Mouse (Mus musculus): ENCODE measurements around the gene Osmr. TPM values are rescaled to one million over a fixed set of nuclear protein-coding genes. Genes with fewer than 3 reads are reported as not detected.
A peak's percentile ranks its signal among the peaks of the same experiment; 100 is the strongest.

Osmr gene
- 0.35 and 0.36 TPM in 2 replicates for polyA plus RNA-seq (2016; fragmentation: Nextera tagmentation; extraction: Ambion mirVana)

DNA sequence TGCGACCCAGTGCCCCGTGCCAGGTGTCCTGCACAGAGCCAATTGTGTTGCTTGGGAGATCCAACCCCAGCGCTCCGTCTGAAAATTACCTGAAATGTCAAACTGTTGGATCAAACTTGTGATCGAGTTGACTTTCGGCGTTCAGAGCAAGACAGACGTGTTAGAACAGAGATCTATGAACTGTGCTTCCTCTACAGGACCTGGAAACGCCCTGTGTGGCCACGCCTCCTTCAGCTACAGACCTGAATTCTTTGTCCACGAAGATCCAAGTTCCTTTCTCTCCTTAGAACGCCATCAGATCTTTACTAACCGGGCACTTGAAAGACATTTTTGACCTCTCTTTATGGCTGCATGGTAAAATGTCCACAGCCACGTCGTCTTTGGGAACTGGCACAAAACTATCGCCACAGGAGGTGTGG is at the start of gene Osmr:
Gene Osmr, minus strand, starts transcription at position 369 of the 419 bp plus-strand sequence.
- Histone ChIP-seq H3K4me3 (peak within 1 kb of the TSS; percentile 60), H3K4me1 (peaks cover 19% of the 10 kb centered on the region), H3K27ac (replicated peaks) (peak within 1 kb of the TSS; percentile 16; the same call in 1 of the 2 replicates), H3K27me3 (replicated peaks; ENCODE audit: low read depth, poor library complexity, severe bottlenecking) (peaks cover 66% of the 10 kb centered on the region), H3K9me3 (no peaks in the 10 kb centered on the region), H3K36me3 (replicated peaks) (no peaks in the 10 kb centered on the region)
- 7% methylated on average over 16 of the region's 16 CpGs for WGBS
- DNase-seq (ENCODE audit: low spot score), result peak; percentile 39

DNA sequence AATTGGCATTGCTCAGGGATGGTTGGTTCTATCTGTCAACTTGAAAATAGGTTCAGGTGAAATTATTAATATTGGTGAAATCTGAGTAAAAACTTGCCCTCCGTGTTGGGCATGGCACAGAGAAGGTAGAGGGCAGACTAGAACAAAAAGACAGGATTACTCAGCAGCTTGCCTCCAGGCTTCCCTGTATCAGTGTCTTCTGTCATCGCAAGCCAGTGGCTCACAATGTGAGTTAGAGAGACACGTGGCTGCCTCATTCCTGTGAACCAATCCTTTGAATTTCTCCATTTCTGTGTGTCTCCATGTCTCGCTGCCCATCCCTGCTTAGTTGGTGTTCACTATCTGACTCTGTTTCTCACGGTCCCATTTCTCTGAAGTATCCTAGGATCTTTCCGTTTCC is 44.6 kb upstream of the Osmr start:
- Histone ChIP-seq H3K4me1 (no peaks in the 10 kb centered on the region), H3K27ac (replicated peaks) (no peak overlapping the region), H3K9me3 (no peaks in the 10 kb centered on the region), H3K27me3 (replicated peaks; ENCODE audit: low read depth, poor library complexity, severe bottlenecking) (no peaks in the 10 kb centered on the region), H3K4me3 (no peak overlapping the region), H3K36me3 (replicated peaks) (no peaks in the 10 kb centered on the region)
- DNase-seq (ENCODE audit: low spot score), result no peak
- WGBS, result 78% methylated on average over 6 of the region's 6 CpGs

DNA sequence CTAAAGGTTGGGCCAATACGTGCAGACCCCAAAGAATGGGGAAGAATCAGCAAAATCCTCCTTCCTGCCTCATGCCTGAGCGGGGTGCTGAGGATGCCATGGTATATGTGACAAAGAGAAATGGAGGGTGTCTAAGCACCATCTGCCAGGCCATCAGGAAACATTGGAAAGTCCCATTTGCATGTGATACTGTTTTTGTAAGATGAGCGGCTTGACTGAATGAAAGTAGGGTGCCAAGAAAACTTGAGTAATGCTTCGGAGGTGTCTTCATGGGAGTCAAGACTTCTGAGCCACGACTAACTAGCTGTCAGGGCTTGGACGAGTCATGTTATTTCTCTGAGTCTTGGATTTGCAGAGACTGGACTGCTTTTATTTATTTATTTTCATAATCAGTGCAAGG is 39.4 kb upstream of the Osmr start:
- Histone ChIP-seq H3K27me3 (replicated peaks; ENCODE audit: low read depth, poor library complexity, severe bottlenecking) (peaks cover 8% of the 10 kb centered on the region; the same call in 1 of the 2 replicates), H3K9me3 (no peaks in the 10 kb centered on the region), H3K36me3 (replicated peaks) (no peaks in the 10 kb centered on the region), H3K4me3 (no peak overlapping the region), H3K27ac (replicated peaks) (no peak overlapping the region), H3K4me1 (peaks cover 11% of the 10 kb centered on the region; the same call in 1 of the 2 replicates)
- no peak for DNase-seq (ENCODE audit: low spot score)
- WGBS, result 86% methylated on average over 6 of the region's 6 CpGs

DNA sequence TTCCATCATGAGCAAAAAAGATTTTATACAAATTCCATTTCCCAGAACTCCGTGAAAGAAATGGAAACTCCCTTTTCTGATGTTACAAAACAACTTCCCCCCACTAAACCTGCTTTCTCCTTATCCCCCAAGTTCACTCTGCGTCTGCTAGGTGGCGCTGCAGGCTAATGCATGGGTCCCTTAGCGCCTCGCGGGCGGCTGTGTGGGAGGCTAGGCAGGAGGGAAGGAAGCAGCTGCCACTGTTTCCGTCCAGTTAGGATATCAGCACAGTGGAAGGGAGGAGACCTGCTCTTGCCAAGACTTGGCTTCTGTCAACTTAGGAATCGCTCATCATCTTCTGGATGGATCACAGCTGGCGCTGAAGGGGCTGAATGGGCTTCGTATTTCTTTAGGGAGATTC is 34.9 kb upstream of the Osmr start:
- peaks cover 11% of the 10 kb centered on the region; the same call in 1 of the 2 replicates for H3K4me1 ChIP-seq
- no peaks in the 10 kb centered on the region for H3K36me3 ChIP-seq (replicated peaks)
- no peaks in the 10 kb centered on the region for H3K9me3 ChIP-seq
- DNase-seq (ENCODE audit: low spot score), result peak; percentile 91
- WGBS, result 3% methylated on average over 11 of the region's 11 CpGs
- H3K4me3 ChIP-seq, result no peak overlapping the region
- H3K27me3 ChIP-seq (replicated peaks; ENCODE audit: low read depth, poor library complexity, severe bottlenecking), result peaks cover 18% of the 10 kb centered on the region; the same call in 1 of the 2 replicates
- no peak overlapping the region for H3K27ac ChIP-seq (replicated peaks)

DNA sequence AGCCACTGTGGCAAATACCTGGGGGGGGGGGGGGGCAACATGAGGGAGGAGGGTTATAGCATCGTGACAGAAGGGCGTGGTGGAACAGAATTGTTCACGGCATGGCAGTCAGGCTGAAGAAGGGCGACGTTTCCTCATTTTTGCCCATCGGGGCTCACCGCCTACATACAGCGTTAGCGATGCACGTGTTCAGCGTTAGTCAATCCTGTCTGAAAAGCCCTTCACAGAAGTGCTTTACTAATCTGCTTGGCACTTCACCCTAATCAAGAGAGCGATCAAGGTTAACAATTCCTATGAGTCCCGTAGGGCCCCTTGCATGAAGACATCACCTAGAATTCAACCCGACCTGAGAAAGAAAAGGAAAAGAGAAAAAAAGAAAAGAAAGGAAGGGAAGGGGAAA is 34.3 kb upstream of the Osmr start:
- WGBS, result 72% methylated on average over 14 of the region's 14 CpGs
- peaks cover 11% of the 10 kb centered on the region; the same call in 1 of the 2 replicates for H3K4me1 ChIP-seq
- H3K9me3 ChIP-seq, result no peaks in the 10 kb centered on the region
- peaks cover 18% of the 10 kb centered on the region; the same call in 1 of the 2 replicates for H3K27me3 ChIP-seq (replicated peaks; ENCODE audit: low read depth, poor library complexity, severe bottlenecking)
- H3K36me3 ChIP-seq (replicated peaks), result no peaks in the 10 kb centered on the region
- DNase-seq (ENCODE audit: low spot score), result no peak
- H3K27ac ChIP-seq (replicated peaks), result no peak overlapping the region
- no peak overlapping the region for H3K4me3 ChIP-seq

DNA sequence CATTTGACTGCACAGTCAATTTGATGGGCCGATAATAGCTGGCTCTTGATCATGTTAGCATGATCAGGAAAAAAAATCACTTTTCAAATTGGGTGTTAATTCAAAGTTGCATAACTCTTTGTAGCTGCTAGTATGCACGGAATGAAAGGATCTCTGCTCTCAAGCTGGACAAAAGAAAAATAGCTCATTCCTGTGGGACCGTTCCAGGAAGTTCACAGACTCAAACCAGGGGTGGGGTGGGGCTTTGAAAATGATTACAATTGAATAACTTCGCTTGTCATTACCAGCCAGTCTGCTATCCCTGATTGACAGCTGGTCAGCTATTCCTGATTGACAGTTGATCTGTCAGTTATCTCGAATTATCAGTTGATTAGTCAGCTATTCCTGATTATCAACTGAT is 33.8 kb upstream of the Osmr start:
- DNase-seq (ENCODE audit: low spot score), result no peak
- H3K27ac ChIP-seq (replicated peaks), result no peak overlapping the region
- peaks cover 18% of the 10 kb centered on the region; the same call in 1 of the 2 replicates for H3K27me3 ChIP-seq (replicated peaks; ENCODE audit: low read depth, poor library complexity, severe bottlenecking)
- peaks cover 11% of the 10 kb centered on the region; the same call in 1 of the 2 replicates for H3K4me1 ChIP-seq
- no peak overlapping the region for H3K4me3 ChIP-seq
- no peaks in the 10 kb centered on the region for H3K36me3 ChIP-seq (replicated peaks)
- no peaks in the 10 kb centered on the region for H3K9me3 ChIP-seq
- WGBS, result 79% methylated on average over 5 of the region's 5 CpGs

DNA sequence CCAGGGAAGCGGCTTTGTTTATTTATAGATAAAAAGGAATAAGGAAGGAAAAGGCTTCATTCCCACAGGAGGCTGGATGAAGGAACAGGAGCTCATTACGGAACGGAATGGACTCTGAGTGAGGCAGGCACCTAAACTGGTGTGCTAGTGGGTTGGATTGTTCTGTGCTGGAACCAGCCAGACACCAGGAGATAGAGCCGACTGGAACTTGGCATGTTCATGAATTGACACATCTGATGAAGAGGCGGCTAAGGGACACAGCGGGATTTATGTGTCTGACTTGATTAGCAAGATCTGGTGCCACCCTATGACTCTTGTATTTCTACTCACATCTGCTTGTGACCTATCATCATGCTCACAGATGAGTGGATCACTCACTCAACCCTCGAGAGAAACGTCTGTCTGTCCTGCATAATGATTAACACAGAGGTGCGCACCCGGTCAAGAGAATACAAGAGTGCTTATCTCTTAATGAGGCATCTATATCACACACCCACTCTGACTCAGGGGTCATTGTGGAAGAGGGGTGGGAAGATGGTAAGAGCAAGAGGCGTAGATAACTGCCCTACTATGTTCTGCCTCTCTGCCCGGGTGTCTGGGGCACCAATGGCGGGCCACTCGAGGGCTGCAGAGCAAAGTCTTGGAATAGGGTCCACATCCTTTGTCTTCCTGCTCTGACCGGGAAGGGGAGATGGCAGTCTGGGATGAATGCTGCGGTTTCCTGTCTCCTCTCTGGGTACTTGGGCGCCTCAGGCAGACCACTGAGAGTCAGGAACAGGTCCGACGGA is 31.7 kb upstream of the Osmr start:
- Histone ChIP-seq H3K9me3 (no peaks in the 10 kb centered on the region), H3K27me3 (replicated peaks; ENCODE audit: low read depth, poor library complexity, severe bottlenecking) (peaks cover 16% of the 10 kb centered on the region; the same call in 1 of the 2 replicates), H3K4me3 (no peak overlapping the region), H3K4me1 (peaks cover 5% of the 10 kb centered on the region; the same call in 1 of the 2 replicates), H3K27ac (replicated peaks) (no peak overlapping the region), H3K36me3 (replicated peaks) (no peaks in the 10 kb centered on the region)
- no peak for DNase-seq (ENCODE audit: low spot score)
- WGBS, result 86% methylated on average over 19 of the region's 19 CpGs

DNA sequence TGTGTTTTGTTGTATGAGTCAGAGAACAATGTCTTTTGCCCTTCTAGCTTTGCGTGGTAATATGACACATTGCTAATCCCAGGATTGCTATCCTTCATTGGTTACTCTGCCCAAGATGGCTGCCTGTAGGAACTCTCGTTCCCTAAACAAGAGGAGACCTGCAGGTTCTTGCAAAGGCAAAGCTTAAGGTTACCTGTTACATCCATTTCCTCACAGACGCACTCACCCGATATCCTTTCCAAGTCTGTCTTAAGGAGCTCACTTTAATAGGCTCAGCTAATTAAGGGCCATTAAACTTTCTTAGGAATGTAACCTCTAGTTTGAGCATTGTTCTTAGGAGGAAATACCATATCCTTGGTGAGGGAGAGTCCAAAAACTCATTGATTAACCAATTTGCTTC is 31.0 kb upstream of the Osmr start:
- no peak overlapping the region for H3K27ac ChIP-seq (replicated peaks)
- H3K4me1 ChIP-seq, result peaks cover 5% of the 10 kb centered on the region; the same call in 1 of the 2 replicates
- H3K36me3 ChIP-seq (replicated peaks), result no peaks in the 10 kb centered on the region
- 82% methylated on average over 4 of the region's 4 CpGs for WGBS
- no peak overlapping the region for H3K4me3 ChIP-seq
- no peaks in the 10 kb centered on the region for H3K9me3 ChIP-seq
- H3K27me3 ChIP-seq (replicated peaks; ENCODE audit: low read depth, poor library complexity, severe bottlenecking), result peaks cover 10% of the 10 kb centered on the region; the same call in 1 of the 2 replicates
- DNase-seq (ENCODE audit: low spot score), result no peak

DNA sequence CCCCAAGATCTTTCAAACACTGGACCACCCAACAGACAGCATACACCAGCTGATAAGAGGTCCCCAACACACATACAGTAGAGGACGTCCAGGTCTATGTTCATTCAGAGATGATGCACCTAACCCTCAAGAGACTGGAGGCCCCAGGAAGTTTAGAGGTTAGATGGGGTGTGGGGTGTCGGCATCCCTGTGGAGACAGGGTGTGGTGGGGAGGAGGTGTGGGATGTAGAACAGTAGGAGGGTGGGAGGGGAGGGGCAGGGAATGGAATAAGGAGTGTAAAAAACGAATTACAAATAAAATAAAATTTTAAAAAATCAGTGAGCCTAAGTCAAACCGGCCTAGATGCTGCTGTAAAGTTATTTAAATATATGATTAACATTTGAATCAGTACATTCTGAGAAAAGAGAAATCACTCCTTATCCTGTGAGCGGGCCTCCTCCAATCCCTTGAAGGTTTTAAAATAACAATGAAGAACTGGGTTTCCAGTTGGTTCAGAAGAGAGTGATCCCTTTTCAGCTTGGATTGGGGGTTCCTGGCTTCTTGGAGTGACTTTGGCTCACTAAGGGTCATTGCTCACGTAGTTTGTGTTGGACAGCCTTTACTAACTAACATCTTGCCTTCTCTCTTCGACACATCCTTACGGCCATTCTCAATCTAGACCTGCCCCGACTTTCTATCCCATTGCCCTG is 28.7 kb upstream of the Osmr start:
- no peak overlapping the region for H3K4me3 ChIP-seq
- H3K27ac ChIP-seq (replicated peaks), result no peak overlapping the region
- H3K4me1 ChIP-seq, result no peaks in the 10 kb centered on the region
- H3K9me3 ChIP-seq, result no peaks in the 10 kb centered on the region
- no peak for DNase-seq (ENCODE audit: low spot score)
- 66% methylated on average over 9 of the region's 9 CpGs for whole genome bisulfite sequencing
- H3K27me3 ChIP-seq (replicated peaks; ENCODE audit: low read depth, poor library complexity, severe bottlenecking), result 0 out of 2 replicates have a peak, but pooled peaks cover 4% of the 10 kb centered on the region
- H3K36me3 ChIP-seq (replicated peaks), result no peaks in the 10 kb centered on the region

DNA sequence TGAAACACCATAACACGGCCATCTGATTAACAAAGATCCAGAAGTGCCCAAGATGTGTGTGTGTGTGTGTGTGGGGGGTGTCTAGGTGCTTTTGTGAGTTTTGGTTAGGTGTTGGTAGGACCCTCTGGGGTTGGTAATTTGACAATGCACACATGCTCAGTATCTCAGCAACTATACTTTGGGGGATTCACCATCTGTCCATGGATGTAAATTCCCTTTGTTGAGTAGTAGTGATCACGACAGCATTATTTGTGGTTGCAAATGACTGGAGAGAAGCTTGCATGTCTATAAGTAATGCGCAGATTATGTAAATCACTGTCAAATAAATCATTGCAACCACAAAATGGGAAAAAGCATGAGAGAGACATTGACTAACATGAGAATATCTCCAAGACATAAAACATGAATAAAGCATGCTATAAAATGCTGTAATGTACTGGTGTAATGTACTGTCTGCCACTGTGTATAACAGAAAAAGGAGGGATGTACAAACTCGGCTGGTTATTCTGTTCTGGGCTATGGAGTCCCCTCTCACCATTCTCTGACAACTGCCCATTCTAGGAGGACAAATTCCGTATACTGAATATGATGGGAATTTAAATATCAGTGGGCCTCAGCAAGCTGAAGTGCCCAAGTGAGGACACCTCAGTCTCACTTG is 27.3 kb upstream of the Osmr start:
- H3K27me3 ChIP-seq (replicated peaks; ENCODE audit: low read depth, poor library complexity, severe bottlenecking), result 0 out of 2 replicates have a peak, but pooled peaks cover 4% of the 10 kb centered on the region
- 86% methylated on average over 5 of the region's 5 CpGs for WGBS
- no peaks in the 10 kb centered on the region for H3K36me3 ChIP-seq (replicated peaks)
- no peak overlapping the region for H3K4me3 ChIP-seq
- no peak overlapping the region for H3K27ac ChIP-seq (replicated peaks)
- no peak for DNase-seq (ENCODE audit: low spot score)
- no peaks in the 10 kb centered on the region for H3K9me3 ChIP-seq
- H3K4me1 ChIP-seq, result no peaks in the 10 kb centered on the region

DNA sequence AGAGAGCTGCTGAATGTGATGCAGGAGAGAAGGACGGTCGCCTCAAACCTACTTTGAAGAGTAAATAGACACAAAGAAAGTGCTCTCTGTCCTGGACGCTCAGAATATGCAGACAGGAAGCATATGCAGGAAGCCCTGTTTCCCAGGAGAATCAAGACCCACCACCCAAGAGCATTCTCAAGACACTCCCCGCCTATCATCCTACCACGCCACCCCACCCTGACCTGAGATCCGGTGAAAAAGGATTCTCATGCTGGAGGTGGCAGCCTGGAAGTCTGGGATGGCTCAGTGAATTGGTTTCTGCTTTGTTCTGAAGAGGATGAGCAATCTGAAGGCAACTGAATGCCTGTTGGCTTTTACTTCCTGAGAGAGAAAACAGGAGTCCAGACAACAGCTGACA is 26.5 kb upstream of the Osmr start:
- WGBS, result 82% methylated on average over 6 of the region's 6 CpGs
- no peak overlapping the region for H3K4me3 ChIP-seq
- H3K4me1 ChIP-seq, result no peaks in the 10 kb centered on the region
- H3K9me3 ChIP-seq, result no peaks in the 10 kb centered on the region
- no peak for DNase-seq (ENCODE audit: low spot score)
- H3K36me3 ChIP-seq (replicated peaks), result no peaks in the 10 kb centered on the region
- H3K27me3 ChIP-seq (replicated peaks; ENCODE audit: low read depth, poor library complexity, severe bottlenecking), result no peaks in the 10 kb centered on the region
- H3K27ac ChIP-seq (replicated peaks), result no peak overlapping the region

DNA sequence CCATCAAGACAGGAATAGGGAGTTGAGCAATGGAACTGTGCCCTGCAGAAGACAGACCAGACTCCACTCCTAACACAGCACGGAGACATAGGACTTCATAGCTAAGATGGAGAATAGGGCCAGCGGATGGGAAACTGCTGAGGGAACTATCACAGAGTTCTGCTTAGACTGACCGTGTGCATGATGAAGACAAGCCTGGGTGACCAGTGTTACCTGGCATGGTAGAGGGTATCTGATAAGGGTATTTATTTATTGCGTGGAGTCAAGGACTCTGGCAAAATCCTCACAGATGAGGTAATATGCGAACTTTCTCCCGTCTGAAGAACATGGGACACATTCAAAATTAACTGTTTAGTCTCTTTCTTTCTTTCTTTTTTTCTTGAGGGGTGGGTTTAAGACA is 9.5 kb upstream of the Osmr start:
- Histone ChIP-seq H3K9me3 (no peaks in the 10 kb centered on the region), H3K27ac (replicated peaks) (no peak overlapping the region), H3K4me1 (no peaks in the 10 kb centered on the region), H3K36me3 (replicated peaks) (no peaks in the 10 kb centered on the region), H3K4me3 (no peak overlapping the region), H3K27me3 (replicated peaks; ENCODE audit: low read depth, poor library complexity, severe bottlenecking) (no peaks in the 10 kb centered on the region)
- 88% methylated on average over 6 of the region's 6 CpGs for whole genome bisulfite sequencing
- DNase-seq (ENCODE audit: low spot score), result no peak
